Mouse (Mus musculus) adrenal gland (tissue): ENCODE measurements around the gene Myo15.
"Not testable (repeated sequence)": the region's sequence is repeated elsewhere in the genome, so short reads cannot be mapped to it uniquely, and the experiment has no call there.

Experiments
- intact Hi-C: fragments of 180-260 bp; cut with DNase I; formaldehyde crosslinking; loops from one replicate; pipeline ENCODE4 v1.15.1; 2025
- long read RNA-seq, 2 experiments: library from polyadenylated mRNA; unstranded; transcript quantifications; one replicate each; pipeline ENCODE4 v2.0.0; 2020; ENCODE audit warnings: borderline replicate concordance in 1 of 2; ENCODE audit not compliant: insufficient replicate concordance in 1 of 2

Myo15 gene
- long read RNA-seq, experiment 1 = 0 reads
- long read RNA-seq, experiment 2, partial matches to known transcripts = 0 of 1 reads
- long read RNA-seq, experiment 2, other reads (novel, unspliced or antisense) = 1 of 1 reads

- intact Hi-C loops = no loop called here
Observed at GRCm38 (mm10) chr11:60469039-60469438, at the start of gene Myo15. Myo15 (plus strand) TSS chr11:60469339.

GRCm38 (mm10) chr11:60422046-60422668 lies 47.0 kb upstream of the Myo15 start:
- intact Hi-C loops = no loop called here

GRCm38 (mm10) chr11:60423006-60423405 lies 46.1 kb upstream of the Myo15 start:
- intact Hi-C loops = no loop called here

GRCm38 (mm10) chr11:60426417-60426816 lies 42.7 kb upstream of the Myo15 start:
- intact Hi-C loops = no loop called here

- intact Hi-C loops = no loop called here
Observed at GRCm38 (mm10) chr11:60427628-60428027, 41.5 kb upstream of the Myo15 start.

- intact Hi-C loops = no loop called here
Observed at GRCm38 (mm10) chr11:60433501-60433900, 35.6 kb upstream of the Myo15 start.

GRCm38 (mm10) chr11:60435133-60435532 lies 34.0 kb upstream of the Myo15 start:
- intact Hi-C loops = no loop called here

- intact Hi-C loops = no loop called here
Observed at GRCm38 (mm10) chr11:60436618-60437017, 32.5 kb upstream of the Myo15 start.

GRCm38 (mm10) chr11:60439621-60440020 lies 29.5 kb upstream of the Myo15 start:
- intact Hi-C loops = not testable (repeated sequence)

GRCm38 (mm10) chr11:60440176-60440575 lies 29.0 kb upstream of the Myo15 start:
- intact Hi-C loops = no loop called here

- intact Hi-C loops = no loop called here
Observed at GRCm38 (mm10) chr11:60442896-60443295, 26.2 kb upstream of the Myo15 start.

- intact Hi-C loops = no loop called here
Observed at GRCm38 (mm10) chr11:60444007-60444406, 25.1 kb upstream of the Myo15 start.

GRCm38 (mm10) chr11:60454080-60454744 lies 14.9 kb upstream of the Myo15 start, which contains the start of gene Drg2:
Drg2 (plus strand) TSS chr11:60454591.
- intact Hi-C loops = no loop called here

GRCm38 (mm10) chr11:60454745-60455087 lies 14.4 kb upstream of the Myo15 start:
- intact Hi-C loops = no loop called here

- intact Hi-C loops = no loop called here
Observed at GRCm38 (mm10) chr11:60457973-60458372, 11.2 kb upstream of the Myo15 start.

- intact Hi-C loops = no loop called here
Observed at GRCm38 (mm10) chr11:60465943-60466380, 3.2 kb upstream of the Myo15 start.

- intact Hi-C loops = no loop called here
Observed at GRCm38 (mm10) chr11:60470743-60471142, 1.6 kb downstream of the Myo15 start.

GRCm38 (mm10) chr11:60474534-60474933 lies 5.4 kb downstream of the Myo15 start:
- intact Hi-C loops = no loop called here

GRCm38 (mm10) chr11:60475668-60476362 lies 6.7 kb downstream of the Myo15 start:
- intact Hi-C loops = no loop called here

GRCm38 (mm10) chr11:60478121-60478520 lies 9.0 kb downstream of the Myo15 start:
- intact Hi-C loops = no loop called here

- intact Hi-C loops = no loop called here
Observed at GRCm38 (mm10) chr11:60486267-60486666, 17.1 kb downstream of the Myo15 start.

GRCm38 (mm10) chr11:60492726-60493125 lies 23.6 kb downstream of the Myo15 start:
- intact Hi-C loops = no loop called here
